Mouse (Mus musculus): Measurements from ENCODE around the gene Olfr465-ps1. TPM values are rescaled to one million over a fixed set of nuclear protein-coding genes. Genes with fewer than 3 reads are reported as not detected.

Gene Olfr465-ps1
- not detected in 2 replicates for polyA plus RNA-seq (2012; ENCODE audit: low replicate concordance)

DNA sequence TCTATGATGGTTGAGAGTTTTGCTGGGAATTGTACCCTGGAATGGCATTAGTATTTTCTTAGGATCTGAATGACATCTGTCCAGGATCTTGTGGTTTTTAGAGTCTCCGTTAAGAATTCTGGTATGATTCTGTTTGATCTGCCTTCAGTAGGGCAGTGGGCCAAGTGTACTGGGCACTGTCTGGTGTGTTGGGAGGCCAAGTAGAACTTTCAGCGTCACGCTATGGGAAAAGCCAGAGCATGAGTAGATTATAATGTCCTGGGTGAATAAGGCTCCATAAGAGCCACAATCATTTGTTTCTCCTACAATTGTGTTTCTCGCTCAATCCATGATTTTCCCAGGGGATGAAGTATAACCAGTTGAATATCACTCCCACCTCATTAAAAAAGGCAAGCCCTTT lies at the start of gene Olfr465-ps1:
Olfr465-ps1 (plus strand) TSS at position 301 of the 400 bp plus-strand sequence.

DNA sequence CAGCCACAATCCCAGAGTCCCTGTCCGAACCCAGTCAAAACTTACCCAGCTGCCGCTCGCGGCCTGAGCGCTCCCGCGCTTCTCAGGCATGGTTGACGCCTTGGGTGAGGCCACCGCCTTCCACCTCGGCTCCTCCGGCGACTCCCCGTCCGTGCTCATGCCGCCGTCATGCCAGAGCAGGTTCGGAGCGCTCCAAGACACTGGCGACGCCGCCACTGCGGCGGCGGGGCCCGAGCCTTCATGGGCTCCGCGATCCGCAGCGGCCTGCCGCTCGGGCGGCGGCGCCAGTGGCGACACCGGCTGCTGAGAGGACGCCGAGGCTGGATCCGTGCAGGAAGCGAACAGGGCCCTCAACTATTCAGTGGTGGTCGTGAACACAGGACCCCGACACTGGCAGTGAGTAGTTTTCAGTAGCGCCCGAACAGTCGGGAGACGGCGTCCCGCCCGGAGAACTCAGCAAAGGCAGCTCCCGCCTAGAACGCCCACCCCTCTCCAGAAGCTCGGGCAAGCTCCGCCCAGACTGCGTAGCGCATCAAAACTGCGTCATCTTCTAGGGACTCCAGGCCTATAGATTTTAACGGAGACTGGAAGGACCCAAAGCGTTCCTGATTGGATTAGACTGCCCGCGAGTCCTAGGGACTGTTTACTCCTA lies 25.3 kb upstream of the Olfr465-ps1 start, which contains the start of gene Mfsd14b:
Mfsd14b (minus strand) TSS at position 517 of the 652 bp plus-strand sequence.

DNA sequence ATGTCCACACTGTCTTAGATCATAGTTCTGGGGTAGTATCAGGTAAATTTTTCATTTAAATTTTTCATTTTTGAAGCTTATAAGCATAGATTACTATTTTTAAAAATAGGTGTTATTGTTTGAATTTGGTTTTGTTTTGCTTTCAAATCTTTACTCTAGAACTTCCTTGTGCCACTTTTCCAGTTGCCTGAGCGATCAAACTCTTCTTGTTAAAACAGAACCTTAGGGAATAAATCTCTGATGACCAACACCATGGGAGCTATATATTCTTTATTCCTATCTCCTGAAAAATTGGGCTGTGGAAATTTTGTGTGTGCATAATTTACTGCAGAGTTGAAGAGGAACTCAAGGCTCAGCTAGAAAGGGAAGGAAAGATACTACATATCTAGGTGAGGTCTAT lies 12.1 kb downstream of the Olfr465-ps1 start, which contains the start of gene Olfr466:
Olfr466 (plus strand) TSS at position 301 of the 400 bp plus-strand sequence.

Other genes starting within 250 kb of the Olfr465-ps1 start
- gene Cntnap3, start 234.1 kb upstream of the Olfr465-ps1 start, polyA plus RNA-seq (2012; ENCODE audit: low replicate concordance), result not detected in 2 replicates
- not detected in 2 replicates for gene Spata31, start 220.7 kb upstream of the Olfr465-ps1 start, polyA plus RNA-seq (2012; ENCODE audit: low replicate concordance)
- gene Spata31d1c, start 105.0 kb upstream of the Olfr465-ps1 start, polyA plus RNA-seq (2012; ENCODE audit: low replicate concordance), result not detected in 2 replicates
- not detected in 2 replicates for gene Prss47, start 85.3 kb upstream of the Olfr465-ps1 start, polyA plus RNA-seq (2012; ENCODE audit: low replicate concordance)
- 15.9 and 18.0 TPM in 2 replicates for gene Mfsd14b, start 25.1 kb upstream of the Olfr465-ps1 start, polyA plus RNA-seq (2012; ENCODE audit: low replicate concordance)
- not detected in 2 replicates for gene Olfr466, start 12.2 kb downstream of the Olfr465-ps1 start, polyA plus RNA-seq (2012; ENCODE audit: low replicate concordance)
- not detected in 2 replicates for gene Nlrp4f, start 67.9 kb downstream of the Olfr465-ps1 start, polyA plus RNA-seq (2012; ENCODE audit: low replicate concordance)
- gene Gm10775, start 121.5 kb downstream of the Olfr465-ps1 start, polyA plus RNA-seq (2012; ENCODE audit: low replicate concordance), result not detected in 2 replicates
- gene Zfp369, start 140.7 kb downstream of the Olfr465-ps1 start, polyA plus RNA-seq (2012; ENCODE audit: low replicate concordance), result 6.3 and 8.8 TPM in 2 replicates